Mouse (Mus musculus): ENCODE measurements at regions not wholly inside any gene's neighbourhood (a gene's known extent, or its start where the extent isn't known, plus 50 kb on each side); places are given as distances from the start of the nearest gene placed in this dataset.

GRCm38 (mm10) chr10:37501043-37501442 is 362.3 kb upstream of the Marcks start:
- Histone ChIP-seq H3K27me3 (ENCODE audit: control insufficient read depth in 1 of 2, insufficient read depth in 2 of 2, low read length in 2 of 2) (no peaks in the 10 kb centered on the region), H3K9me3 (replicated peaks; ENCODE audit: insufficient read depth, low read length) (no peaks in the 10 kb centered on the region), H3K4me3 (ENCODE audit: control insufficient read depth in 1 of 2, insufficient read depth in 1 of 2, low read depth in 2 of 2, low read length in 2 of 2) (no peak overlapping the region), H3K36me3 (ENCODE audit: control insufficient read depth in 1 of 2, insufficient read depth in 2 of 2, low read length in 2 of 2) (no peaks in the 10 kb centered on the region), H3K27ac (ENCODE audit: control insufficient read depth, low read depth, low read length) (no peak overlapping the region), H3K79me2 (ENCODE audit: control insufficient read depth, insufficient read depth, low read length, poor library complexity) (no peaks in the 10 kb centered on the region), H3K4me1 (ENCODE audit: control insufficient read depth in 1 of 2, insufficient read depth in 2 of 2, low read length in 2 of 2) (no peaks in the 10 kb centered on the region), H3K9ac (ENCODE audit: control insufficient read depth, low read depth, low read length, poor library complexity, severe bottlenecking) (no peak overlapping the region)
- no peak for TF ChIP-seq E2F4 (IDR thresholded peaks at IDR 0.05; ENCODE audit: borderline replicate concordance, low read depth, low read length)
- no peak for TF ChIP-seq ZKSCAN1 (IDR thresholded peaks at IDR 0.05; ENCODE audit: low read depth, low read length)
- no peak for TF ChIP-seq HCFC1 (IDR thresholded peaks at IDR 0.05; ENCODE audit: low read depth, low read length)
- TF ChIP-seq USF1 (IDR thresholded peaks at IDR 0.05; ENCODE audit: low read depth, low read length): no peak
- no peak for TF ChIP-seq MXI1 (IDR thresholded peaks at IDR 0.05; ENCODE audit: low read depth, low read length)
- no peak for TF ChIP-seq TAL1 (IDR thresholded peaks at IDR 0.05; ENCODE audit: low read length)
- TF ChIP-seq MAZ (IDR thresholded peaks at IDR 0.05; ENCODE audit: low read depth, low read length): no peak
- no peak for TF ChIP-seq MAX (IDR thresholded peaks at IDR 0.05; ENCODE audit: low read length)
- no peak for TF ChIP-seq KAT2A (conservative IDR thresholded peaks at IDR 0.05; ENCODE audit: low read depth, low read length)
- TF ChIP-seq CHD1 (IDR thresholded peaks at IDR 0.05; ENCODE audit: low read depth, low read length): no peak
- no peak for TF ChIP-seq ETS1 (IDR thresholded peaks at IDR 0.05; ENCODE audit: low read depth, low read length)
- TF ChIP-seq TBP (IDR thresholded peaks at IDR 0.05; ENCODE audit: low read depth, low read length): no peak
- no peak for TF ChIP-seq ZC3H11A (IDR thresholded peaks at IDR 0.05; ENCODE audit: low read depth, low read length)
- TF ChIP-seq ZMIZ1 (IDR thresholded peaks at IDR 0.05; ENCODE audit: low read depth, low read length): no peak
- TF ChIP-seq CTCF (IDR thresholded peaks at IDR 0.05 in 2 of 3, conservative IDR thresholded peaks at IDR 0.05 in 1 of 3; ENCODE audit: control insufficient read depth in 1 of 3, insufficient read depth in 1 of 3, low read depth in 2 of 3, low read length in 3 of 3, poor library complexity in 1 of 3, severe bottlenecking in 1 of 3): no peak
- DNase-seq (ENCODE audit: low read depth, low spot score): no peak

- no peak for DNase-seq (ENCODE audit: low read depth, low spot score)
- Histone ChIP-seq H3K4me3 (ENCODE audit: control insufficient read depth in 1 of 2, insufficient read depth in 1 of 2, low read depth in 2 of 2, low read length in 2 of 2) (no peak overlapping the region), H3K27ac (ENCODE audit: control insufficient read depth, low read depth, low read length) (no peak overlapping the region), H3K9ac (ENCODE audit: control insufficient read depth, low read depth, low read length, poor library complexity, severe bottlenecking) (no peak overlapping the region), H3K9me3 (replicated peaks; ENCODE audit: insufficient read depth, low read length) (no peaks in the 10 kb centered on the region), H3K79me2 (ENCODE audit: control insufficient read depth, insufficient read depth, low read length, poor library complexity) (no peaks in the 10 kb centered on the region), H3K36me3 (ENCODE audit: control insufficient read depth in 1 of 2, insufficient read depth in 2 of 2, low read length in 2 of 2) (no peaks in the 10 kb centered on the region), H3K27me3 (ENCODE audit: control insufficient read depth in 1 of 2, insufficient read depth in 2 of 2, low read length in 2 of 2) (no peaks in the 10 kb centered on the region), H3K4me1 (ENCODE audit: control insufficient read depth in 1 of 2, insufficient read depth in 2 of 2, low read length in 2 of 2) (no peaks in the 10 kb centered on the region)
- TF ChIP-seq CTCF (IDR thresholded peaks at IDR 0.05 in 2 of 3, conservative IDR thresholded peaks at IDR 0.05 in 1 of 3; ENCODE audit: control insufficient read depth in 1 of 3, insufficient read depth in 1 of 3, low read depth in 2 of 3, low read length in 3 of 3, poor library complexity in 1 of 3, severe bottlenecking in 1 of 3): no peak
- TF ChIP-seq UBTF (IDR thresholded peaks at IDR 0.05; ENCODE audit: borderline replicate concordance, insufficient read depth, low read depth, low read length): no peak
- no peak for TF ChIP-seq ZKSCAN1 (IDR thresholded peaks at IDR 0.05; ENCODE audit: low read depth, low read length)
- TF ChIP-seq SMC3 (IDR thresholded peaks at IDR 0.05; ENCODE audit: low read depth, low read length): no peak
- TF ChIP-seq BHLHE40 (IDR thresholded peaks at IDR 0.05; ENCODE audit: borderline replicate concordance, low read depth, low read length): no peak
- TF ChIP-seq MEF2A (IDR thresholded peaks at IDR 0.05; ENCODE audit: extremely low read depth, insufficient replicate concordance, low read depth, low read length, poor library complexity, severe bottlenecking): no peak
- no peak for TF ChIP-seq ZMIZ1 (IDR thresholded peaks at IDR 0.05; ENCODE audit: low read depth, low read length)
- no peak for TF ChIP-seq E2F4 (IDR thresholded peaks at IDR 0.05; ENCODE audit: borderline replicate concordance, low read depth, low read length)
- TF ChIP-seq SIN3A (IDR thresholded peaks at IDR 0.05; ENCODE audit: low read length): no peak
- no peak for TF ChIP-seq TBP (IDR thresholded peaks at IDR 0.05; ENCODE audit: low read depth, low read length)
- TF ChIP-seq CHD1 (IDR thresholded peaks at IDR 0.05; ENCODE audit: low read depth, low read length): no peak
- no peak for TF ChIP-seq ETS1 (IDR thresholded peaks at IDR 0.05; ENCODE audit: low read depth, low read length)
- no peak for TF ChIP-seq POLR2A (IDR thresholded peaks at IDR 0.05; ENCODE audit: control insufficient read depth in 1 of 2, insufficient read depth in 1 of 2, low read depth in 1 of 2, low read length in 2 of 2, poor library complexity in 1 of 2)
- no peak for TF ChIP-seq GATA1 (IDR thresholded peaks at IDR 0.05; ENCODE audit: low read depth, low read length)
- no peak for TF ChIP-seq POLR2AphosphoS5 (IDR thresholded peaks at IDR 0.05; ENCODE audit: borderline replicate concordance, low read depth, low read length)
- TF ChIP-seq NELFE (IDR thresholded peaks at IDR 0.05; ENCODE audit: low read depth, low read length): no peak
- TF ChIP-seq MAFK (IDR thresholded peaks at IDR 0.05; ENCODE audit: borderline replicate concordance, low read depth, low read length): no peak
- TF ChIP-seq MAX (IDR thresholded peaks at IDR 0.05; ENCODE audit: low read length): no peak
- no peak for TF ChIP-seq KAT2A (conservative IDR thresholded peaks at IDR 0.05; ENCODE audit: low read depth, low read length)
Observed at GRCm38 (mm10) chr10:37495467-37495866, 356.7 kb upstream of the Marcks start.
